Mouse (Mus musculus): ENCODE data around the gene Fam71e2. TPM values are rescaled to one million over a fixed set of nuclear protein-coding genes. Genes with fewer than 3 reads are reported as not detected.

The Fam71e2 gene
- total and polyA plus RNA-seq, 3 experiments, result not detected

GRCm38 (mm10) chr7:4776861-4777830 is 6.0 kb upstream of the Fam71e2 start:
- Histone ChIP-seq H3K36me3 (ENCODE audit: control insufficient read depth in 1 of 2, insufficient read depth in 2 of 2, low read length in 2 of 2) (no peaks in the 10 kb centered on the region), H3K9me3 (replicated peaks; ENCODE audit: insufficient read depth, low read length) (no peaks in the 10 kb centered on the region), H3K4me1 (ENCODE audit: control insufficient read depth in 1 of 2, insufficient read depth in 2 of 2, low read length in 2 of 2) (peaks cover 0 to 12% of the 10 kb centered on the region in 2 experiments; a peak in 1 of 4 replicates), H3K4me3 (ENCODE audit: control insufficient read depth in 1 of 2, insufficient read depth in 1 of 2, low read depth in 2 of 2, low read length in 2 of 2) (peak overlapping the region in 1 of 2 experiments; percentile 40; a peak in 1 of 4 replicates), H3K79me2 (ENCODE audit: control insufficient read depth, insufficient read depth, low read length, poor library complexity) (no peaks in the 10 kb centered on the region), H3K27me3 (ENCODE audit: control insufficient read depth in 1 of 2, insufficient read depth in 2 of 2, low read length in 2 of 2) (peaks cover 5 to 14% of the 10 kb centered on the region in 2 experiments; a peak in 3 of 4 replicates), H3K27ac (ENCODE audit: control insufficient read depth, low read depth, low read length) (no peak overlapping the region), H3K9ac (ENCODE audit: control insufficient read depth, low read depth, low read length, poor library complexity, severe bottlenecking) (peak overlapping the region; percentile 39; the same call in 1 of the 2 replicates)
- TF ChIP-seq POLR2AphosphoS5 (IDR thresholded peaks at IDR 0.05; ENCODE audit: borderline replicate concordance, low read depth, low read length), result no peak
- TF ChIP-seq KAT2A (conservative IDR thresholded peaks at IDR 0.05; ENCODE audit: low read depth, low read length), result no peak
- no peak for TF ChIP-seq TBP (IDR thresholded peaks at IDR 0.05; ENCODE audit: low read depth, low read length)
- no peak for TF ChIP-seq ZMIZ1 (IDR thresholded peaks at IDR 0.05; ENCODE audit: low read depth, low read length)
- no peak for TF ChIP-seq POLR2AphosphoS2 (IDR thresholded peaks at IDR 0.05; ENCODE audit: low read length)
- no peak for TF ChIP-seq HCFC1 (IDR thresholded peaks at IDR 0.05; ENCODE audit: low read depth, low read length)
- TF ChIP-seq NRF1 (IDR thresholded peaks at IDR 0.05; ENCODE audit: insufficient read depth, low read depth, low read length, poor library complexity, severe bottlenecking), result no peak
- TF ChIP-seq UBTF (IDR thresholded peaks at IDR 0.05; ENCODE audit: borderline replicate concordance, insufficient read depth, low read depth, low read length), result no peak
- no peak for TF ChIP-seq GATA1 (IDR thresholded peaks at IDR 0.05; ENCODE audit: low read depth, low read length)
- no peak for TF ChIP-seq NELFE (IDR thresholded peaks at IDR 0.05; ENCODE audit: low read depth, low read length)
- no peak for TF ChIP-seq ZC3H11A (IDR thresholded peaks at IDR 0.05; ENCODE audit: low read depth, low read length)
- no peak for TF ChIP-seq EP300 (IDR thresholded peaks at IDR 0.05; ENCODE audit: low read depth in 1 of 2, low read length in 2 of 2)
- DNase-seq (ENCODE audit: low read depth, low spot score), result peak; percentile 49

- peaks cover 5 to 14% of the 10 kb centered on the region in 2 experiments; a peak in 3 of 4 replicates for H3K27me3 ChIP-seq (ENCODE audit: control insufficient read depth in 1 of 2, insufficient read depth in 2 of 2, low read length in 2 of 2)
- H3K9ac ChIP-seq (ENCODE audit: control insufficient read depth, low read depth, low read length, poor library complexity, severe bottlenecking), result no peak overlapping the region
- H3K9me3 ChIP-seq (replicated peaks; ENCODE audit: insufficient read depth, low read length), result no peaks in the 10 kb centered on the region
- H3K4me3 ChIP-seq (ENCODE audit: control insufficient read depth in 1 of 2, insufficient read depth in 1 of 2, low read depth in 2 of 2, low read length in 2 of 2), result no peak overlapping the region
- no peak overlapping the region for H3K27ac ChIP-seq (ENCODE audit: control insufficient read depth, low read depth, low read length)
- no peak for DNase-seq (ENCODE audit: low read depth, low spot score)
- H3K4me1 ChIP-seq (ENCODE audit: control insufficient read depth in 1 of 2, insufficient read depth in 2 of 2, low read length in 2 of 2), result peaks cover 0 to 12% of the 10 kb centered on the region in 2 experiments; a peak in 1 of 4 replicates
- no peaks in the 10 kb centered on the region for H3K36me3 ChIP-seq (ENCODE audit: control insufficient read depth in 1 of 2, insufficient read depth in 2 of 2, low read length in 2 of 2)
- no peaks in the 10 kb centered on the region for H3K79me2 ChIP-seq (ENCODE audit: control insufficient read depth, insufficient read depth, low read length, poor library complexity)
- TF ChIP-seq MAZ (IDR thresholded peaks at IDR 0.05; ENCODE audit: low read depth, low read length) (no peak), CHD1 (IDR thresholded peaks at IDR 0.05; ENCODE audit: low read depth, low read length) (no peak), CTCF (IDR thresholded peaks at IDR 0.05 in 2 of 3, conservative IDR thresholded peaks at IDR 0.05 in 1 of 3; ENCODE audit: control insufficient read depth in 1 of 3, insufficient read depth in 1 of 3, low read depth in 2 of 3, low read length in 3 of 3, poor library complexity in 1 of 3, severe bottlenecking in 1 of 3) (no peak), UBTF (IDR thresholded peaks at IDR 0.05; ENCODE audit: borderline replicate concordance, insufficient read depth, low read depth, low read length) (no peak), ZMIZ1 (IDR thresholded peaks at IDR 0.05; ENCODE audit: low read depth, low read length) (no peak), MEF2A (IDR thresholded peaks at IDR 0.05; ENCODE audit: extremely low read depth, insufficient replicate concordance, low read depth, low read length, poor library complexity, severe bottlenecking) (no peak), JUND (IDR thresholded peaks at IDR 0.05; ENCODE audit: low read depth, low read length) (no peak), ZC3H11A (IDR thresholded peaks at IDR 0.05; ENCODE audit: low read depth, low read length) (no peak), POLR2AphosphoS2 (IDR thresholded peaks at IDR 0.05; ENCODE audit: low read length) (no peak), EP300 (IDR thresholded peaks at IDR 0.05; ENCODE audit: low read depth in 1 of 2, low read length in 2 of 2) (no peak), MXI1 (IDR thresholded peaks at IDR 0.05; ENCODE audit: low read depth, low read length) (no peak), SMC3 (IDR thresholded peaks at IDR 0.05; ENCODE audit: low read depth, low read length) (no peak), MYB (IDR thresholded peaks at IDR 0.05; ENCODE audit: low read depth, low read length) (no peak), NRF1 (IDR thresholded peaks at IDR 0.05; ENCODE audit: insufficient read depth, low read depth, low read length, poor library complexity, severe bottlenecking) (no peak), E2F4 (IDR thresholded peaks at IDR 0.05; ENCODE audit: borderline replicate concordance, low read depth, low read length) (no peak)
Observed at GRCm38 (mm10) chr7:4776131-4776530, 5.0 kb upstream of the Fam71e2 start.
